Mouse (Mus musculus) mouse trophoblast stem cell (cell line): Measurements from ENCODE around the gene Igfl3.

Experiments
- in situ Hi-C, 2 experiments: fragments of 300-500 bp; cut with MseI, MboI; formaldehyde crosslinking; loops; 2 replicates in 1 of 2; 3 replicates in 1 of 2; pipeline ENCODE4 v1.15.1; 2025

The Igfl3 gene

GRCm38 (mm10) chr7:18176194-18176593 lies at the start of gene Igfl3:
Igfl3 (plus strand) TSS chr7:18176494.
- in situ Hi-C loops: no loop called here

- in situ Hi-C loops: loop anchor here in 1 of 2 experiments (25.0 kb wide), 1 partner anchor 451 kb away; the partner anchor contains the start of gene Psg21
These were observed 34.6 kb downstream of the Igfl3 start for GRCm38 (mm10) chr7:18210938-18211337.

GRCm38 (mm10) chr7:18214699-18215098 lies 38.4 kb downstream of the Igfl3 start:
- in situ Hi-C loops: loop anchor here in 1 of 2 experiments (25.0 kb wide), 1 partner anchor 448 kb away; the partner anchor contains the start of gene Psg21
